Mouse (Mus musculus) brain, embryonic 14.5 days (tissue): ENCODE results near the gene Adam12. TPM values are rescaled to one million over a fixed set of nuclear protein-coding genes. Genes with fewer than 3 reads are reported as not detected.

Experiments used
- DNase-seq: peaks from one replicate; pipeline ENCODE4 v3.0.0-alpha.2; 2011; ENCODE audit warnings: low read depth
- CTCF ChIP-seq: fragments of 200-500 bp; IDR thresholded peaks from 2 replicates; pipeline ENCODE4 v1.5.1; 2012; ENCODE audit warnings: inconsistent platforms, mild to moderate bottlenecking, moderate library complexity, borderline replicate concordance; ENCODE audit not compliant: insufficient read depth, insufficient read length; ENCODE audit errors: extremely low read depth
- POLR2A ChIP-seq: fragments of 200-500 bp; IDR thresholded peaks from 2 replicates; pipeline ENCODE4 v1.6.1; 2012; ENCODE audit warnings: mild to moderate bottlenecking, inconsistent platforms, borderline replicate concordance; ENCODE audit not compliant: poor library complexity, insufficient read depth, insufficient read length, severe bottlenecking; ENCODE audit errors: extremely low read depth
- polyA plus RNA-seq: library from polyadenylated mRNA; depleted of rRNA; stranded (reverse); fragments of >200 nt; gene quantifications from 2 replicates; pipeline ENCODE4 v1.2.3, GENCODE M21; 2012

Adam12 gene
- polyA plus RNA-seq, 1 experiment: 6.3 TPM

DNA sequence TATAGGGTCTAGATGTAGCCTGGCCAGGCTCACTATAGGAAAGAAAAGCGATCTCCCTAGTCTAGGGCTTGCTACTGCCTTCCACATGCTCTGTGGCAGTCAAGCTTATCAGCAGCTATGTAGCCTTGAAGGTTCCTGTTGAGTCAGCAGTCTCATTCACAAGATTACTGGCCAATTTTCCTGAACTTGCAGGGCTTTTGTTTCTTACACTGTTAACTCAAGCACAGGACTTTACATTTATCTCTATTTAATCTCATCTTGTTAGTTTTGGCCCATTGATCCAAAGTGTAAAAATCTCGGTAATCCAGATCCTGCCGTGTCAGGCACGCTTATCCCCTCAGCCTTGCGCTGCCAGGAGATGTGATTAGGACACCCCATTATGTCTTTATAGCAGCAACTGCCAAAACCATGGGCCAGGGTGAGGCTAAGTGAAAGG, 103.8 kb downstream of the Adam12 start:
- DNase-seq: peak; percentile 40

GRCm38 (mm10) chr7:134121397-134121796, 110.5 kb downstream of the Adam12 start:
- no peak for TF ChIP-seq CTCF
- no peak for TF ChIP-seq POLR2A
- peak; percentile 86 for DNase-seq

More for the DNA sequence above, 103.8 kb downstream of the Adam12 start:
- TF ChIP-seq CTCF (no peak), POLR2A (no peak)

GRCm38 (mm10) chr7:134115438-134115837, 116.5 kb downstream of the Adam12 start:
- no peak for DNase-seq
- TF ChIP-seq POLR2A (no peak), CTCF (no peak)

DNA sequence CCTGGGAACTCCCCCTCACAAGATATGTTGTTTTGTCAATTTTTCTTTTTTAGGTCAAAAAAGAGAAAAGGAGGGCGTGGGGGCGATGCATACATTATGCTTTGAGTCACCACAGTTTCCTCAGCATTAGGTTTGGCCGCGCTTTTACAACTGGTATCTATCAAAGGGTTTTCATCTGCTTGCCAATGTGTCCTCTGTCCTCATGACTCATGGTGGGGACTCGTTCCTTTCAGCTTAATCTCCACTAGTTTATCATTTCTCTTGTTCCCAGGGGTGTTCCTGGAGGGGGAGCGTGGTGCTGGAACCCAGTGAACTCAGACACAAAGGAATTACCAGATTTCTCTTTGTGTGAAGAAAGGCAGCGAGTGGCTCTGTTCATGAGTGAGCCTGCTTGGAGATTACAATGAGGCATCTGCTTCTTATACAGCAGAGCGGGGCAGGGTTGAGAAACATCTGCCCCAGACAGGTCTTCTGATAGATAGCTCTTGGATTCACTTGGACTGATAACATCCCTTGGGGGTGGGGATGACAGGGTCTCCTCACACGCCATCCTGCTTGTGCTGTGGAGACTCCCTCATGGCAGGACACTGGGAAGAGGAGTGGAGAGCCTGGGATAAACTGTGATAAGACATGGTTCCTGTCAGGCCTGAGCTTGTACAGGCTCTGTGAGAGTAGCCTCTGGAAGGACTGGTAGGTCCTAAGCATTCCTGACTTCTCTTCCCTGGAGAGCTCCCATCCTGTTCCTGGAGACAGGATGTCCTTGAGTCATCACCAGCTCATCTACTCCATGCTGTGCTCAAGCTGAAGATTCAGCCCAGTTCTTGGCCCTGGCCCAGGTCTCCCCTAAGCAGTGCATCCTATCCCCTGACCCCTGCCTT, 117.4 kb downstream of the Adam12 start:
- DNase-seq: no peak
- TF ChIP-seq POLR2A: no peak
- TF ChIP-seq CTCF: no peak

GRCm38 (mm10) chr7:134113829-134114228, 118.1 kb downstream of the Adam12 start:
- no peak for DNase-seq
- TF ChIP-seq CTCF (no peak), POLR2A (no peak)

DNA sequence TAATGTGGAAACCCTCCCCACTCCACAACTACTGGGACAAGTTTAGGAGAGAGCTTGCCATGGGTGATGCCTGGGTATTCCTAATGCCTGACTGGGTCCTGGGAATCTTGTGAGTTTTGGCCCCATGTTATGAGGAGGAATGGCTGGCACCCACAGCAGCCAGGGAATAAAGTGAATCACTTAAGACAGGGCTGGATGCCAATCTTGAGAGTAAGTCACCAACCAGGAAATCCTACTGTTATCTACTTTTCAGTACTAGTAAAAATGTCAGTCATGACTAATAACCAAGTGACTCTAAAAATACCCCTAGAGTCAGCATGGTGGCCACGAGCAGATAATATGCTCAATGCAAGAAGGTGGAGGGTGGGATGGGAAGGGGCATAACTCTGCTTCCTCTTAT, 121.8 kb downstream of the Adam12 start:
- TF ChIP-seq CTCF (no peak), POLR2A (no peak)
- DNase-seq: no peak

DNA sequence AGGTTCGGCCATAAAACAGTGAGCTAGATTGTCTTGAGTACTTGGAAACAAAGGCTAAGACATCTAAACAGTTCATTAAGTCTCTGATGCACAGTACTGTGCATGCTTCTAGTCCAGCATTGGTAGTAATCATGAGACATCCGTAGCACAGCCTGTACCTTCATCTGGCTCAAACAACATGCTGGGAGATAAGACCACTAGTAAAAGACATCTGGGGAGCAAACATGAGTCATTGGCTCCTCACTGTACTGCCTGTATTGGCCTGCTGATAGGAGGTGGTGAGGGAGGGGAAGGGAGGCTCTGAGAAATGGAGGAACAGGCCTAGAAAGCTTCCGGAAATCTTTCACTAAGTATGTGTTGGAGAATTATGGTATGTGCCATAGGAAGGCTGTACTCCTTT, 124.1 kb downstream of the Adam12 start:
- DNase-seq: no peak
- TF ChIP-seq CTCF: no peak
- no peak for TF ChIP-seq POLR2A

DNA sequence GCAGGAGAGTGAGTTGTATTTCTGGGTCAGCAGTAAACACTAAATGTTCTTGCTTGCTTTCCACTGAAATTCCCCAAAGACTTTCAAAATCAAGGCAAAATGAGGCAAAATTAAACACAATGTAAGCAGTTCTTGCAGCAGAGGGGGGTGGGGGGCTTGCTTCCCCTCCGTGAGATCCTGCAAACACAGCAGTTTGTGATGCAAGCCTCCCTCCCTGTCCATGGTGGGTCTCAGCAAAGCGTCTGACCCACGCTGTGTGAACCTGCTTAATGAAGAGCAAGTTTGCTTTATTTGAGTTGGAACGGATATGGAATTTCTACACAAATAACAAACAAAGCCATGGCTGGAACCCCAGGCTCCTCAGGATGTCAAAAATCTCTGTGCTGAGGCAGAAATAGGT, 132.9 kb downstream of the Adam12 start:
- DNase-seq: peak; percentile 45
- TF ChIP-seq CTCF (no peak), POLR2A (no peak)

- no peak for DNase-seq
- no peak for TF ChIP-seq CTCF
- no peak for TF ChIP-seq POLR2A
These were observed 134.1 kb downstream of the Adam12 start for GRCm38 (mm10) chr7:134097861-134098260.

DNA sequence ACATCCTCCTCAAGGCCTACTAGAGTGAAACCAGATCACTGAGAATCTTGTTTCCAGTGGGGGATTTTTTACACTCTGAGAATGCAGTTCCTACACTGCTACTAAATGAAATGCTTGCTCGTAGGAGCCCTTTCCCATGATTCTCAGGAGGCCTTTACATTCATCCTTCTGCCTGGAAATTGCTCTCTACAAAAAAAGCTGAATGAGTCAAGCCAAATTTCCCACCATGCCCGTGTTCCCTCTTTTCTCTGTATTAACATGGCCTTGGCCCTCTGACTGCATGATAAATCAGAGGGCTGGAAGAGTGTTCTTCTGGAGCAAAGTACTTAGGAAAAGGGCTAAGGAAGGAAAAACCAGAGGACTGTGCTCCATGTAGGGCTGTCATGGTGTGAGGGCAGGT, 138.1 kb downstream of the Adam12 start:
- peak; percentile 24 for DNase-seq
- TF ChIP-seq POLR2A: no peak
- TF ChIP-seq CTCF: no peak

DNA sequence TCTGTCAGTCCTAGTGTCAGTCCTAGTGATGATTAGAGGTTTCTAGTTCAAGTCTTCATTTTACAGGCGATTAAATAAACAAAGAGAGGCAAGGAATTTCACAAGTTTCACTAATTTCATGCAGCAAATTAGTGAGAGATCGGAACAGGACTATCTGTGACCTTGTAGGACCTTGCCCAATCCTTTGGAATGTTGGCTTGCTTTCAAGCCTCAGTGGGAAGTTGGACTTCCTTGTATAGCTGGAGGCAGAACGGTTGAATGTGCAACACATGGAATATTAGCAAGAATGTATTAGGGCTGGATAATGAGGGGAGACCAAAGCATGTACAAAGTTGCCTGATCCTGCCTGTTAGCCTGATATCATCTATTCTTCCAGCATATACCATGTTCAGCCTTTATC, 141.2 kb downstream of the Adam12 start:
- no peak for DNase-seq
- TF ChIP-seq POLR2A (no peak), CTCF (no peak)

- no peak for DNase-seq
- TF ChIP-seq POLR2A (no peak), CTCF (no peak)
These were observed 141.7 kb downstream of the Adam12 start for GRCm38 (mm10) chr7:134090256-134090655.
